Mouse (Mus musculus) frontal cortex, adult 2 months (tissue): ENCODE results near the gene Preb. TPM values are rescaled to one million over a fixed set of nuclear protein-coding genes. Genes with fewer than 3 reads are reported as not detected.
A peak's percentile ranks its signal among the peaks of the same experiment; 100 is the strongest.

ENCODE experiments used
- DNase-seq, 2 experiments: peaks; one replicate each; pipeline ENCODE4 v3.0.0; 2022; ENCODE audit warnings: low spot score in 1 of 2; ENCODE audit errors: extremely low spot score in 1 of 2
- polyA plus RNA-seq: library from polyadenylated mRNA; depleted of rRNA; stranded (reverse); fragments of >200 nt; gene quantifications from 2 replicates; pipeline ENCODE4 v1.2.3, GENCODE M21; 2012

The Preb gene
- polyA plus RNA-seq, 1 experiment = 192 TPM

DNA sequence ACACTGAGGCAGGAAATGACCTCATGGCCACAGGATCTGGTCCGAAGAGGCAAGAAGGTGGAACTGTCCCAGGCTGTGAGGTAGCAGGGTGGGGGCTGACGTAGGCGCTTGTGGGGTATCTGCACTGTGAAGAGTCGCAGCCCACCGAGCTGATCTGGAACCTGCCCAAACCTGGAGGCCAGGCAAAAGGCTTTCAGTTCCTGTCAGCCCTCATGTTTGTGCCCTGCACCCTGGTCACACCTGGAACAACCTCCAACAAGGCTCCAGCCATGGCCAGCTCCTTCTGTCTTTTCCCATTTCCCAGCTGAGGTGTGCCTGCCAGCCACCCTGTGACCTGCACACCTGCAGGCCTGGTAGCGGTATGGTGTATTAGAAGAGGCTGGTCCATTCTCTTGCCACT, 2.3 kb downstream of the Preb start:
- no peak for DNase-seq

DNA sequence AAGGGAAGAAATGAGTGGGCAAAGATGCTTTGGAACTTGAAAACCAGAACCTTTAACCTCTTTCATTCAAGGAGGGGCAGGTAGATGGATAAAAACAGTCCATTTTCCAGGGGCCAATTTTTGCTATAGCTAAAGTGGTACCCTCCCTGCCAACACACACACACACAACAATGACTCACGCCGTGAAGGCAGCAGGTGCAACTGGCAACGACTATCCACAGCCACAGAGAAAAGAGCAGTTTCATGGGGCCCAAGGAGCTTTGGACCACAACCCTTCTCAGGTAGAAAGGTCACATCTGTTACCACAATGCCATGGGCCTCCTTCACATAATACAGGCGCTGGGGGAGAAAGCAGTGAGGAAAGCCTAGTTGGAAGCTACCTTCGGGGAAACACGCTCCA, 4.4 kb downstream of the Preb start:
- DNase-seq = no peak

DNA sequence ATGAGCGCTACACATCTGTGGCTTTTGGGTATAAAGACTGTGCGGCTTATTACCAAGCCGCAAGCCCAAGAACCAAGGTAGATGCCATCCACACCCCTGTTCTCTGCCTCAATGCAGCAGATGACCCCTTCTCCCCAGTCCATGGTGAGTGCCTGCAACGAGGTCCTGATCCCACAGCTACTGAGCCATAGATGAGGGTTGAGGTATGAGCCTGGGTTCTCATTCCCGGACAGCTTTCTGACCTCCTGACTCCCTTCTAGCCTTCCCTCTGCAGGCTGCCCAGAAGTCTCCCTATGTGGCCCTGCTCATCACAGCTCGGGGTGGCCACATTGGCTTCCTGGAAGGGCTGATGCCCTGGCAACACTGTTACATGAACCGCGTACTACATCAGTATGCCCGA, 5.6 kb downstream of the Preb start:
- DNase-seq = no peak

DNA sequence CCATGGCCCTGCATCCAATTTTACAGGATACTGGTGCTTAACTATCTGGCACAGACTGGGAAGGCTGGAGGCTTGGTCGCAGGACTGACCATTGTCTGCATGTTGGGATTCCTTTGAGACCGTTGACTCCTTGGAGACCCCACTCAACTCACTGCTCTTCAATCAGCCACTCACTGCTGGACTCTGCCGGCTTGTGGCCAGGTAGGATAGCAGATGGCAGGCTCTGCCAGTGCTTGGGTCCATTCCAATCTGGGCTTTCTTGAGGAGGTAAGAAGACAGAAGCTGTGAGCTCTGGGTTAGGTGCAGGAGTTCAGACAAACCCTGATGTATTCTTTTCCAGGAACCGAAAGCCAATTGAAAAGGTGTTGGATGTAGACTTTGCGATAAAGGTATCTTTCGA, 6.1 kb downstream of the Preb start:
- no peak for DNase-seq

DNA sequence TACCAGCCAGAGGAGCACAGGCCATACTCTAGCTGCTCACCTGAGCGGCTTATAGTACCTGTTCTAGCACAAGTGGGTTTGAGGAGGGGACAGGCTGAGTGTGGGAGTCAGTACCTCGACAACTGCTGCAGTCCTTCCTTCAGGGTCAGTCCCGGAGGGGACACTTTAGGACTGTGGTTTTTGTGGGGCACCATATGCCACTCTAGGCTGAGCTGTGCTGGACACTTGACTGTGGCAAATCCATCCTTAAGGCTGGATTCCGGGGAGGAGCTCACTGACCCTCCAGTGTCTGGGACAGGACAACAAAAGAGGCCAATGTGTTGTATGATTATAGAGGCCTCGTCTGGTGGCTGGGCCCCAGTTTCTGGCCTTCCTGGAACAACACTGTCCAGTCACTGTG, 7.6 kb downstream of the Preb start:
- no peak for DNase-seq

DNA sequence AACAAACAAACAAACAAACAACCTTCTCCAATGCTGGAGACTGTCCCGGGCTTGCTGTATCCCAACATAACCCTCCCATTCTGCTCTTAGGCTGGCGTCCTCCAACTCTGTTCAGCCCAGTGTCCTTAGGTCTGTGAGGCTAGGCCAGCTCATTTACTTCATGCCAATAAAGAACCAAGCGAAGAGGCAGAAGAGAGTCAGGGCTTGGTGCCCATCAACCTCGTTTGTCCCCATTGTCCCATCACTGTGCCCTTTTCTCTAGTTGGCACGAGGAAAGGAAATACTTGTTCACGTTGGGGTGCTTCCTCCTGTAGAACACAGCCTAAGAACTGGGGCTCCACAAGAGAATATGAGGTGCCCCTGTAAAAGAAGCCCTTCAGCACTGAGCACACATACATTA, 8.5 kb downstream of the Preb start:
- no peak for DNase-seq

DNA sequence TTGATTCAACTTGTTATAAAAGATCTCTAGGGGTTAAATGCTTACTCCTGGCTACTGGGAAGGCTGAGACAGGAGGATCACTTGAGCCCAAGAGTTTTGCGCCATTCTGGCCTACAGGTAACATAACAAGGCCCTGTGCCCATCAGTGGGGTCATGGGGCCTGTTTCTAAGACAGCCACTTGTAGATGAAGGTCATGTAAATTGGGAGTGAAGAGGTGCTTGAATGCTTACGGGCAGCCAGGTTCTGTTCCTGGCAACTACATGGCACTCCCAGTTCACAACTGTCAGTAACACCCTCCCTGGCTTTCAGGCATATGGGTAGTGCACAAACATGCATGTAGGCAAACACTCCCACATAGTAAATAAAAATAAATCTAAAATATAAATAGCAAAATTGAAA, 9.2 kb downstream of the Preb start:
- DNase-seq = no peak

DNA sequence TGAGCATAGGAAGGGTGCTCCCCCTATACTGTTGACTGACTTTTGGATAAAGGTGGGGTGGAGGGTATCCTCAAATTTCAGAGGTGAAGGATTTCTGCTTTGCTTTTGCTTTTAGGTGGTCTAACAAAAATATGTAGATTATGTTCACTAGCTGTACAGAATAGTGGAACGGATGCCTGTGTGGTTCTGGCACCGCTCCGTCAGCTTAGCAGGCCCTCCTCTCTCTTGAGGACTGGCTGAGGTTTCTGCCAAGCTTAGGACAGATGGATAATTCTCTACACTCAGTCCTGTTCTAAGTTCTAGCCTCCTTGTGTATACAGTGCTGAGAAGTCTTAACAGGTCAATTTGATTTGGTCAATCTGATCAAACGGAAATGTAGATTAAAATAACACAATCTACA, 9.7 kb downstream of the Preb start:
- no peak for DNase-seq

DNA sequence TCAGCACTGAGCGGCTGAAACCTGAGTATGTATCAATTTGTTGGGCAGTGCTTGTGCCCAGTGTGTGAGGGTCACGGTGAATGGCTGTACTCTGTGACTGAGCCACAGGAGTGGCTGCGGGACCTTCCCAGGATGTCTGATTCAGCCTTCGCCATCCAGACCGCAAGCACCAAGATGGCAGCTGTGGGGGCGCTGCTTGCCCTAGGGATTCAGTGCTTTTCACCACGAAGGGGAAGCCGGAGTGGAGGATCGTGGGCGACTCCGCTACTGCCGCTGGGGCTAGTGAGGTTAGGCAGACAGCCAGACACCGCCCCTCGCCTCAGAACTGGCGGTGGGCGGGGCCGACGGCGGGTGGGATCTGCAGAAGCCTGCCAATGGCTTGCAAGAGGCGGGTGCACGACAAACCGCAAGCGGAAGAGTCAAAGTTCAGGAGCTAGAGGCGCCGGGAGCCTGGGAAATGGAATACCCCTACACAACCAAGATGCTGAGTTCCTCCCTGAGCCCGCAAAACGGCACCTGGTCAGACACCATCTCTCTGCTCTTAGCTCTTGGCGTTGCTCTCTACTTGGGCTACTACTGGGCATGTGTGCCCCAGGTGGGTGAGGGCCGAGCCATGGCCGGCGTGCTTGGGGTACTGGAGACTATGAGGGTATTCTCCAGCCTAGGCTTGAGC, 10.4 kb downstream of the Preb start:
- peak; percentile 89 to 95 for DNase-seq

DNA sequence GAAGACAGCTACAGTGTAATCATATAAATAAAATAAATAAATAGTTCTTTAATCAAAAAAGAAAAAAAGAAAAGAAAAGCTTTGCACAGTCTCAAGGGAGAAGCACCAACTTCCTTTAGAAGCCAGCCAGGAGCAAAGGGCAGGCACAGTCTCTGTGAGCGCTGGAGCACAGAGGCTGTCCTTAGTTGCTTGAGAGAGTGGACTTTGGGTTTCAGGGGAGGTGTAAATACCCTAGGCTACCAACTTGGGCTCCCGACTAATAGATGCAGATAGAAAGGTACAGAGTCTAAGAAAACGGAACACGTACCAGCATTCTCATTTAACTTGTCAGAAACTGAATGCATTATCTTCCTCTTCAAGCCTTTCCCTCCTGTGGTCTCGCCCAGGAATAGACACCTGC, 11.5 kb downstream of the Preb start:
- DNase-seq = no peak

DNA sequence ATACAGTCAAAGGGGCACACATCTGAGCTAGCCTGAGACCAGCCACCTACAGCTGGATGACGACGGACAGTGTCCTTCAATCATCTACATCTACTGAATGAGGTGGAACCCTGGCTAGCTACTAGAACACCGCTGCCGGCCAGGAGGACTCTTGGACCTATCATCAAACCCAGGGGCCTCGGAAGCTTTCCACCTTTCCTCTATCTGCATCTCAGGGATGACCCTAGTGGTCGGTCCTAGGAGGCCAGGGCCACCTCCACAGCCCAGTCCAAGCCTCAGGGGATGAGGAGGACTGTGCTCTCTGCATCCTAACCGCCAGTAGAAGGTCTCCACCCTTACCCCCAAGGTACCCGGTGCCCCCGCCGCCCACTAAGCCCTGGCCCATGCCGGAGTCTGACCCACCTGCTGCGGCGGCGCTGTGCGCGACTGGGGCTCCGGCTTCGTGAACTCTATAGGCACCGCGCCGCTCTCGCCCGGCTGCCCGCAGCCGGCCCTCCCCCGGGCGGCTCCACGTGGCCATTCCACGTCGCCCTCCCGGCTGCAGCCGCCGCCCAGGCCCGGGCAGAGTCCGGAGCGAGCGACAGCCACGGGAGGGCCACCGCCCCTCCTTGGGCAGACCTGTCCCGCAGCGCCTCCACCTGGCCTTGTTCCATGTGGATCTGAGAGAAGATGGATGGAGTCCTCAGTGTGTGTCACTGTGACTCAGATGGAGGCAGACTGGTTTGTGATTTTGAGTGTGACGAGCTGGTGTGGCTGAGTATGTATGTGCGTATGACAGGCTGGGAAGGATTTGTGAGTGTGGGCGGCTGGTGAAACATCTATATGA, 15.0 kb downstream of the Preb start, which contains the start of gene Cgref1:
TSS of gene Cgref1 (minus strand) at position 636 of the 826 bp plus-strand sequence.
- peak; percentile 82 to 85 for DNase-seq

DNA sequence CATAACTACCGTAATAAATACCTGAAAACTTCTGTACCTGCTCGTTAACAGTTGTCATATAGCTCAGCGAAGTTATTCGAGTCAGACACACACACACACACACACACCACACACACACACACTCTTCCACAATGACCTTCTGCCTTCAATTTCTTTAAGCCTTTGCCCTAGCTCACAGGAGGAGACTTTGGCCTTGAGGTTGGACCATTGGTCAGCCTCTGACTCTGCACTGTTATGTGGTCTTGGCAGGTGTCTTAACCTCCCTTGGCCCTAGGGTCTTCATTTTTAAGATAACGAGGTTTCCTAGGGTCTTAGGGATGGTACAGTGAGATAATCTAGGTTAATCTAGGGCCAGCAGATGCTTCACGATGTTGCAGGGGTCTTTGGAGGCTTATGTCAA, 15.8 kb downstream of the Preb start:
- DNase-seq = no peak

DNA sequence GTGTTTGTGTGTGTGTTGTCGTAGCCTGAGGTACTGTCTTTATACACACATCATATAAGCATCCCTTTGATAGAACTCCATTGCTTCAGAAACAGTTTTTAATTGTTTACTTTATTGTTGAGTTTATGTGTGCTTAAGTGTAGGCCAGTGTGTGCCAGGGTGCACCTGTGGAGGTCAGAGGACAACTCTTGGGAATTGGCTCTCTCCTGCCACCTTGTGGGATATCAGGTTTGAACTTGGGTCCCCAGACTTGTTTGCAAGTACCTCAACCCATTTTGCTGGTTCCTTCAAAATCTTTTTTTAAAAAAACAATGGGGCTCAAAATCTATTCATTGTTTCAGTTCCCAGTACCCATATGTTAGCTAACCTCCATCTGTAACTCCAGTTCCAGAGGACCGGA, 17.2 kb downstream of the Preb start:
- DNase-seq = no peak

DNA sequence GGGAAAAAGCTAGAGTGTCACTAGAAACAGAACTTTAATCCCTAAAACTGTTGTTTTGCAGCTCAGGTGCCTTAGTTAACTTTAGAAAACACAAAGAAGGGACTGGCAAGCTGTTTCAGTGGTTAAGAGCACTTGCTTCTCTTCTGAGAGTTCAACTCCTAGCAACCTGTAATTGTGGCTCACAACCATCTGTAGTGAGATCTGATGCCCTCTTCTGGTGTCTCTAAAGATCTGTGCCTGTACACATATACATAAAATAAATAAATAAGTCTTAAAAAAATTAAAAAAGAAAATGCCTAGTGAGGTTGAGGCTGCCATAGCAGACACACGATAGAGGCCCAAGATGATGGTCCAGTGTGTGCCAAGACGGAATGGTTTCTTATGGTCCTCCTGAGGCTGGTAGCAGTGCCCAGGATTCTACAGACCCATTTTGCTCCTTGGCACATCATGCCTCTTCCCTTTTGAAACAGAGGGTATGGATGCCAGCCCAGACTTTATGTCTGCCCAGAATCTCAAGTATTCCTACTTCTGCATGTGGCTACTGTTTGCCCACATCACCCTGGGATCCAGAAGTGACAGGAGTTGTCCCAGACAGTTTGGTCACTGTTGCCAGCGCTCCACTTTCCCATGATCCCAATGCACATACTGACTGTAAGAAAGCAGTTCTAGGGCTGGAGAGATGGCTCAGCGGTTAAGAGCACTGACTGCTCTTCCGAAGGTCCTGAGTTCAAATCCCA, 25.3 kb downstream of the Preb start:
- no peak for DNase-seq

DNA sequence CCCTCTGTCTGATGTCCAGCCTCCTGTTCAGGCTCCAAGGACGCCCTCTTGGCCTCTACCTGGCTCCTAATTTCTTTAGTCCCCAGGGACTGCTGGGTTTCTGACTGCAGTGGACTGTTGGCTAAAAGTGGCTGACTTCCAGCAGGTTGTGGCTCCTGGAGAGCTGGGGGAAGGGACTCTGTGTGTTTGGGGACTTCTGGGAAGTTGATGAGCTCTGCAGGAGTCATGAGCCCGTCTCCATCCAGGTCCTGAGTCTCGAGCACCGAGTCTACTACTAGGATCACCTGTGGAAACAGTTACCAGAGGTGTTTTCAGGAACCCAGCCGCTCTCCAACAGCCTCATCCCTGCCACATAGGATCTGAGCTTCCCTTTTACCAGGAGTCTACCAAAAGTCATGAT, 26.5 kb downstream of the Preb start:
- DNase-seq = no peak

DNA sequence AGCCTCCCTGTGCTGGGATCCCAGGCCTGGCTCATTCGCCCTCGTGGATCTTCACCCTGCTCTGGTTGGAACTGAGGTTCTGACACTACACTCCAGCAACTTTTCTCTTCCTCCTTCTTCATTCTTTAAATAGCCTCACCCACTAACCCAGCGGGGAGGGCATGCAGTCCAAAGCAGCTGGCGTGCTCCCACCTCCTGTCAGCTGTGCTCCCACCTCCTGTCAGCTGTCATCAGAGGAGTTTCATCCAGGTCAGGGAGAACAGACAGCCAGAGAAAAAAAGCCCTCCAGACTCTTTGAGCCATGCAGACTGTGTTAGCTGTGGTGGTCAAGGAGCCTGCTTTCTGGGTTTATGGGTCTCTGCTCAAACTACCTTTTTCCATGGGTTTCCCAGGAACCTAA, 28.8 kb downstream of the Preb start:
- no peak for DNase-seq

DNA sequence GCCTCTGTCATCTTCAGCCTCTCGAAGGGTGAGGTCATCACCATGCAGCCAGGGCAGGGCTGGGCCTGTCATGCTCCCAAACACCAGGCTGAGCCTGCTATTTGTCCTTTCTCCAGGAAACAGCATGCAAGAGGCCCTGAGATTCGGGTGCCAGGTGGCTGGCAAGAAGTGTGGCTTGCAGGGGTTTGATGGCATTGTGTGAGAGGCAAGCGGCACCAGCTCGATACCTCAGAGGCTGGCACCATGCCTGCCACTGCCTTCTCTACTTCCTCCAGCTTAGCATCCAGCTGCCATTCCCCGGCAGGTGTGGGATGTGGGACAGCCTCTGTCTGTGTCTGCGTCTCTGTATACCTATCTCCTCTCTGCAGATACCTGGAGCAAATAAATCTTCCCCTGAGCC, 29.3 kb downstream of the Preb start:
- no peak for DNase-seq

DNA sequence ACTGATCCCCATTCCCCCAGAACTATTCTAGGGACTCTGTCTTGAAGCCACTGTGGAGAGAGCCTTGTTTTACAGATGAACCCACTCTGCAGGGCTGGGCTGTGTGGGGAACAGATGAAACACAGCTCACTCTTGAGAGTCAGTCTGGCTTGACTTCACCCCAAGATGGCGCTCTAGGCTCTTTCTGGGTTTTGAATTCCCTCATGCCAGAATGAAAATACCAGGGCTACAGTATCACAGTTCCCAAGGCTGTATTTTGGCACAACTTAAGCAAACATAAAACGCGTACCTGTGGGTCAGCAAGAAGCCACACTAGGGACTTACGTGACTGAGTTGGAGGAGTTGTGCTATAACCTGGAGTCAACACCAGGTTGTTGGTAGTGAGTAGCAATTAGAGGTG, 30.0 kb downstream of the Preb start:
- peak in 1 of 2 experiments; percentile 92 for DNase-seq

DNA sequence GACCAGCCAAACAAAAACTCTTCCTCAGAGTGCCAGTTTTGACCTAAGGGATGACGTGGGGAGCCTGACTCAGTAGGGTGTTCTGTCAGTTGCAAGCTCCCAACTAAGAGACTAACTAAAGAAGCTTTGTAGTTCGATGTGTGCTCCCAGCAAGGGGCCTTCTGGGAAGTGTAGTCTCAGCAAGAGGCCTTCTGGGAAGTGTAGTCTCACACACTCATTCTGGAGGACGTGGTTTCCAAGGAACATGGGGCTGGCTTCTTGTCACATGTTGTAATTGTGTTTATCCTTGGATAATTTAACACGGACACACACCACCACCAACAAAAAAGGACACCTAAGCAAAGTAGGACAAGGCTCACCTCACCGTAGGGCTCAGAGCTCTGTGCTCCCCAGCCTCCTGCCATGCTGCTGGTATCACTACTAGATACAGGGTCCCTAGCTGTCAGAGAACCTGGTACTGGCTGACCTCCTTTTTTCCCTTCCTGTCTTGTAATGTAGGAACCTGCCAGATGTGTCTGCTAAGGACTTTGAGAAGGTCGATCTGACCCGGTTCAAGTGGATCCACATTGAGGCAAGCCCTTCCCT, 32.1 kb downstream of the Preb start:
- peak in 1 of 2 experiments; percentile 75 for DNase-seq

DNA sequence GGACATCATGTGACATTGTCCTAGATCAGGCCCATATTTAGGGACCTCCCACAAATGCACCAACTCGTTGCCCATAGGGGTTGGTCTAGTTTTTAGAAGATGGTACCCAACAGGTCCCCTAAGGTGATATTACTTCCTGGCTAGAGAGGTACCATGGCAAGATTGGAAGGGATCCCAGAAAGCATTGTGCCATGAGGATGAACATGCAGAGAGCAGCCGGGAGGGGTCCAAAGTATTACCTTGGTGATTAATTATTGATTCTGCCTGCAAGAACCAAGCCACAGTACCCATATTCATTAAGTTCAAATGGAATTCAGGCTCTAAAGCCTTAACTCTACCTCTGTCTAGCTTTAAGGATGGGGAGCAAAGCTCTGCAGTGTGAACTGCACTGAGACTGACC, 34.1 kb downstream of the Preb start:
- no peak for DNase-seq

DNA sequence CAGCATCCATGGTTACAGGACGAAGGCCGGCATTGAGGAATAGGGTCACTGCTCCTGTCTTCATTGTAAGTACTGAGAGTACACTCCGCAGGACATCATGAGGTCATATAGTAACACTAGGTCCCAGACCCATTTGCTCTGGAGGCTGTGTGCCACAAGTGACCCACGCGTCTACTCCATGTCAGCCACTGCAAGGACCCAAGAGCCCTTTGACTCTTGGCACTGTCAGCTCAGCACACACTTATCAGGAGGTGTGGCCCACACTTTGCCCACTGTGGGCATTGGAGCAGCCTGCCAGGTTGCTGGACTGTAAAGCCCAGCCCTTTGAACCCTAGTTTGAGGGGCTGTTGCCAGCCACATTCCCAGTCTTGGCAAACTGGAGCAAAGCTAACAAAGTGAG, 34.9 kb downstream of the Preb start:
- no peak for DNase-seq
